Mouse (Mus musculus): ENCODE results near the gene Enox2. TPM values are rescaled to one million over a fixed set of nuclear protein-coding genes. Genes with fewer than 3 reads are reported as not detected.
"Not testable (repeated sequence)": the region's sequence is repeated elsewhere in the genome, so short reads cannot be mapped to it uniquely, and the experiment has no call there.

Enox2 gene
- polyA plus RNA-seq, 1 experiment, result 4.3 TPM

DNA sequence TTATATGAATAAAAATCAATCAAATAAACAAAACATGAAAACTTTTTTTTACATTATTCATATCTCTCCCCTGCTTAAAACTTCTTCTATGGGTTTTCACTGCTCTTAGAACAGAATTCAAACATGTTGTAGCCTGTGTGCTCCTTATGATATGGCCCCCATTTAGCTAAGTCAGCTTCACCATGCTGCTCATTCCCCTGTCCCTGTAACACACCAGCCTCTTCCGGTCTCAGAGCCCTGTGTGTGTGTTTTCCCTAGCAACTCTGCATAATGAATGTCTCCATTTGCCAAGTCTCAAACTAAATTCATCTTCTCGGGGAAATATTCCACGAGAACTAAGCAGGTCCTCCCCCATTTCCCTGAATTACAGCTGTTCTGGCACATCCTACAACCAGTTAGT, 71.6 kb downstream of the Enox2 start:
- TF ChIP-seq CTCF (IDR thresholded peaks at IDR 0.05; ENCODE audit: control insufficient read depth, insufficient read depth, low read length) (no peak), POLR2A (IDR thresholded peaks at IDR 0.05; ENCODE audit: borderline replicate concordance, control insufficient read depth, low read depth, low read length) (no peak)
- Histone ChIP-seq H3K27ac (ENCODE audit: control insufficient read depth, insufficient read depth, low read depth, low read length, poor library complexity) (no peak overlapping the region), H3K4me3 (replicated peaks; ENCODE audit: control insufficient read depth, low read depth, low read length) (no peak overlapping the region), H3K4me1 (ENCODE audit: control insufficient read depth, insufficient read depth, low read length) (no peaks in the 10 kb centered on the region; the same call in 1 of the 2 replicates)
- WGBS, result 71% methylated on average over 3 of the region's 3 CpGs

- no peak for TF ChIP-seq CTCF (IDR thresholded peaks at IDR 0.05; ENCODE audit: control insufficient read depth, insufficient read depth, low read length)
- H3K4me3 ChIP-seq (replicated peaks; ENCODE audit: control insufficient read depth, low read depth, low read length), result no peak overlapping the region
- no peaks in the 10 kb centered on the region for H3K4me1 ChIP-seq (ENCODE audit: control insufficient read depth, insufficient read depth, low read length)
- H3K27ac ChIP-seq (ENCODE audit: control insufficient read depth, insufficient read depth, low read depth, low read length, poor library complexity), result no peak overlapping the region
- WGBS, result 51% methylated on average over 4 of the region's 4 CpGs
These were observed 91.7 kb downstream of the Enox2 start for GRCm38 (mm10) chrX:49196386-49196785.

GRCm38 (mm10) chrX:49181136-49181535, 106.9 kb downstream of the Enox2 start:
- TF ChIP-seq CTCF (IDR thresholded peaks at IDR 0.05; ENCODE audit: control insufficient read depth, insufficient read depth, low read length) (no peak), POLR2A (IDR thresholded peaks at IDR 0.05; ENCODE audit: borderline replicate concordance, control insufficient read depth, low read depth, low read length) (no peak)
- H3K4me1 ChIP-seq (ENCODE audit: control insufficient read depth, insufficient read depth, low read length), result no peaks in the 10 kb centered on the region
- WGBS, result 76% methylated on average over 3 of the region's 3 CpGs
- no peak overlapping the region for H3K27ac ChIP-seq (ENCODE audit: control insufficient read depth, insufficient read depth, low read depth, low read length, poor library complexity)
- H3K4me3 ChIP-seq (replicated peaks; ENCODE audit: control insufficient read depth, low read depth, low read length), result no peak overlapping the region

DNA sequence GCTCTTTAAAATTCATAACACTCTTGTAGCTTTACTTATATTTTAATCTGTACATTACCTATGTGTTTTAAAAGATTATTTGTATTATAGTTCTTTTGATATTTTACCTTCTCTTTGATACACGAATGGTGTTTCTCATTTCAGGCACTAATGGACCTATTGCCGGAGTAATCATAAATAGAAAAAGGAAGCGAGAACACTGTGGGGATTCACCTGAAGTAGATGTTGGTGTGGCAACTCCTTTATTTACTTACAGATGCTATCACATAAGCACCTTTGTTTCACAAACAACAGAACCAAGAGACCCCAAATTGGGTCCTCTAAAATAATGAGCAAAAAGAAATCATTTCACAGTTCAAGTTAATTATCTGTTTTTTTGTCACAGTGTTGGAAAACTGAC, 109.4 kb downstream of the Enox2 start:
- WGBS, result 80% methylated on average over 3 of the region's 3 CpGs
- Histone ChIP-seq H3K27ac (ENCODE audit: control insufficient read depth, insufficient read depth, low read depth, low read length, poor library complexity) (no peak overlapping the region), H3K4me3 (replicated peaks; ENCODE audit: control insufficient read depth, low read depth, low read length) (no peak overlapping the region), H3K4me1 (ENCODE audit: control insufficient read depth, insufficient read depth, low read length) (no peaks in the 10 kb centered on the region)
- TF ChIP-seq POLR2A (IDR thresholded peaks at IDR 0.05; ENCODE audit: borderline replicate concordance, control insufficient read depth, low read depth, low read length), result no peak
- TF ChIP-seq CTCF (IDR thresholded peaks at IDR 0.05; ENCODE audit: control insufficient read depth, insufficient read depth, low read length), result no peak

DNA sequence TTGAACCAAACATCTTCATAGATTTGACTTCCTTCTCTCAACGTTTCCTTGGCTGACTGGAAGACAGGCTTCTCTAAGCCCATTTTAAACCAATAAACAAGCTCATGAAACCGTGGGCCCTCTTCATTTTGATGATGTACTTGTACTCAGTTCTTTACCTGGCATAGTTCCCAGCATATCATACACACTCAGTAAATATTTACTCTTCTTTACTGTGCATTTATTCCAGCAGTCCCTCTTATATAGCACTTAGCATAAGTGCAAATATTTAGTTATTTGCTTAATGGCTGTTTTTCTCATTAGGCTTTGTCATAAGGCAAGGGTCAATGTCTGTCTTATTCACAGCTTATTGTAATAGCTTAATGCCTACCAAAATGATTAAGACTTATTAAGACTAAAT, 133.8 kb downstream of the Enox2 start:
- no peak for TF ChIP-seq POLR2A (IDR thresholded peaks at IDR 0.05; ENCODE audit: borderline replicate concordance, control insufficient read depth, low read depth, low read length)
- TF ChIP-seq CTCF (IDR thresholded peaks at IDR 0.05; ENCODE audit: control insufficient read depth, insufficient read depth, low read length), result no peak
- no peak overlapping the region for H3K27ac ChIP-seq (ENCODE audit: control insufficient read depth, insufficient read depth, low read depth, low read length, poor library complexity)
- H3K4me3 ChIP-seq (replicated peaks; ENCODE audit: control insufficient read depth, low read depth, low read length), result no peak overlapping the region
- 67% methylated on average over 2 of the region's 2 CpGs for WGBS
- no peaks in the 10 kb centered on the region for H3K4me1 ChIP-seq (ENCODE audit: control insufficient read depth, insufficient read depth, low read length)

DNA sequence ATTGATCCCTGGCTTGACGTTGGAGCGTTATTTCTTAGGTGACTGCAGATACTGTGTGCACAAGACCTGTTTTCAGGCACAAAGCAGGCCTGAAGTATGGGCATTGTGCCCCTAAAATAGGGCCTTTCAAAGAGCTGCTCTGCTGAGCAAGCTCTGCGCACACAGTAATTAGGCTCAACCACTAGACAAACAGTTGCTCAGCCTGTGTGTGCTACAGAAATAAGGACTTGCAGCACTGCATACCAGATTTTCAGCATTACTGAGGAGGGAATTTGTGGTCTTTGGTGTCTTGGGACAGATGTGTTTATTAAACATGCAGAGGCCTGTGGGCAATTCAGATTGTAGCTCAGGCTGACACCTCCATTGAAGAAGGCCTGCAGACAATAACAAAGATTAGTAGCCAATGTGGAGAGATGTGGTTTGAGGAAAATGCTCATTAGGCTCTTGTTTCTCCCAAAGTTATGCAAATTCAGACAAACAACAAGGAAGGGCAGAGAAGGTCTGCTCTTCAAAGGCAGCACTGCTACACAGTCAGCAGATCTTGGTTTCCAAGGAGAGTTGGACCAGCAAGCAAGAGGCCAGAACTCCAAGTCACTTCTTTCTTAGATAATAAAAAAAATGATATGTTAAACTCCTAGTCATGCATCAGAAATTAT, 163.2 kb downstream of the Enox2 start:
- 88% methylated on average over 3 of the region's 3 CpGs for WGBS
- TF ChIP-seq CTCF (IDR thresholded peaks at IDR 0.05; ENCODE audit: control insufficient read depth, insufficient read depth, low read length), result no peak
- no peak for TF ChIP-seq POLR2A (IDR thresholded peaks at IDR 0.05; ENCODE audit: borderline replicate concordance, control insufficient read depth, low read depth, low read length)
- Histone ChIP-seq H3K4me3 (replicated peaks; ENCODE audit: control insufficient read depth, low read depth, low read length) (no peak overlapping the region), H3K27ac (ENCODE audit: control insufficient read depth, insufficient read depth, low read depth, low read length, poor library complexity) (no peak overlapping the region), H3K4me1 (ENCODE audit: control insufficient read depth, insufficient read depth, low read length) (no peaks in the 10 kb centered on the region)

DNA sequence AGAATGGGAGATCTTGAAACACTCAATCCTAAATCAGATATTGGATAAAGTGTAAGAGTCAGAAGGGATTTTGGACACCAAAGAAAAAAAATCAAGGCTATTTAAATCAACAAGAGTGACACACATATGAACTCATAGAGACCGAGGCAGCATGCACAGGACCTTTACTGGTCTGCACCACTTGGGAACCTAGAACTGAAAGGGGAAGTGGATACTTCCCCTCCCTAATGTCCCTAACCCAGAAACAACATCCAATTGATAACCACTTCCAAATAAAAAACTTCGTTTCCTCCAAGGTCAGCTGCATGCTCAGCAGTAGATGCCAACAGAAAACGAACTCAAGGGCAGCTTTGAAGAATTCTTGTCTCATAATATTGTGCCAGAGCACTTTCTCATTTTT, 171.6 kb downstream of the Enox2 start:
- 24% methylated on average over 3 of the region's 3 CpGs for WGBS
- Histone ChIP-seq H3K4me1 (ENCODE audit: control insufficient read depth, insufficient read depth, low read length) (no peaks in the 10 kb centered on the region), H3K27ac (ENCODE audit: control insufficient read depth, insufficient read depth, low read depth, low read length, poor library complexity) (no peak overlapping the region), H3K4me3 (replicated peaks; ENCODE audit: control insufficient read depth, low read depth, low read length) (no peak overlapping the region)
- TF ChIP-seq CTCF (IDR thresholded peaks at IDR 0.05; ENCODE audit: control insufficient read depth, insufficient read depth, low read length), result no peak
- no peak for TF ChIP-seq POLR2A (IDR thresholded peaks at IDR 0.05; ENCODE audit: borderline replicate concordance, control insufficient read depth, low read depth, low read length)

DNA sequence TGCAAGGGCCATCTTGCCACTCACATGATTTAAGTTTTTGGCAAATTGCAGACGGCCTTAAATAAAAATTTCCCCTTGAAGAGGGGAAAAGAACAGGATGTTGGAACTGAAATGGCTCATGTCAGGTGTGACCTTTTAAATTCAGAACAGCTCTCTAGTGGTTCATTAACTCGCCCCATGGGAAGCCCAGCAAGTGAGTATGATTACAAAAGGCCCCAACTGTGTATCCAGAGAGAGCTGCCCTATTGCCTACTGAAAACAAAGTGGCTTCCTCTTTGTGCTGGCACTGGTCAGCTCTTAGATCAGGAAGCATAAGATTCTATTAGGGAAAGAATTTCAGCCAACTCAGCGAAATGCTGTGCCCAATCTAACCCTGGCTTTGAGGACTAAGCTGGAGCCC, 175.6 kb downstream of the Enox2 start:
- no peak for TF ChIP-seq POLR2A (IDR thresholded peaks at IDR 0.05; ENCODE audit: borderline replicate concordance, control insufficient read depth, low read depth, low read length)
- 74% methylated on average over 3 of the region's 3 CpGs for WGBS
- no peak overlapping the region for H3K27ac ChIP-seq (ENCODE audit: control insufficient read depth, insufficient read depth, low read depth, low read length, poor library complexity)
- no peak overlapping the region for H3K4me3 ChIP-seq (replicated peaks; ENCODE audit: control insufficient read depth, low read depth, low read length)
- no peaks in the 10 kb centered on the region for H3K4me1 ChIP-seq (ENCODE audit: control insufficient read depth, insufficient read depth, low read length)

- not testable (repeated sequence) for H3K4me3 ChIP-seq (replicated peaks; ENCODE audit: control insufficient read depth, low read depth, low read length); H3K4me1 ChIP-seq (ENCODE audit: control insufficient read depth, insufficient read depth, low read length); H3K27ac ChIP-seq (ENCODE audit: control insufficient read depth, insufficient read depth, low read depth, low read length, poor library complexity)
- WGBS, result 87% methylated on average over 1 of the region's 1 CpGs
These were observed 187.5 kb downstream of the Enox2 start for GRCm38 (mm10) chrX:49100542-49100941.

All from bone marrow, adult 2 months (tissue).